Mouse (Mus musculus) ES-E14 (cell line): ENCODE data around the gene Tet2. TPM values are rescaled to one million over a fixed set of nuclear protein-coding genes. Genes with fewer than 3 reads are reported as not detected.

ENCODE experiments used
- DNase-seq: peaks from one replicate; pipeline ENCODE4 v3.0.0-alpha.2; 2013; ENCODE audit warnings: low read depth, low spot score
- H3K27ac ChIP-seq: 2 replicates; pipeline ENCODE4 v1.5.1; 2012; ENCODE audit warnings: low read depth, mild to moderate bottlenecking, low read length, moderate library complexity, mixed read lengths; ENCODE audit not compliant: poor library complexity, insufficient read depth, severe bottlenecking
- H3K36me3 ChIP-seq: 2 replicates; pipeline ENCODE4 v1.6.1; 2012; ENCODE audit warnings: mild to moderate bottlenecking, low read length, moderate library complexity, mixed read lengths; ENCODE audit not compliant: control insufficient read depth, poor library complexity, insufficient read depth, severe bottlenecking
- H3K4me1 ChIP-seq, 2 experiments: fragments of 150-350 bp in 1 of 2; sonication (generic) in 1 of 2; 2 replicates each; pipeline ENCODE4 v1.6.1; 2012; ENCODE audit warnings: low read length in 2 of 2, mild to moderate bottlenecking in 1 of 2, mixed read lengths in 1 of 2; ENCODE audit not compliant: control insufficient read depth in 2 of 2, insufficient read depth in 2 of 2, poor library complexity in 1 of 2
- H3K4me3 ChIP-seq, 2 experiments: fragments of 150-350 bp in 1 of 2; sonication (generic) in 1 of 2; 2 replicates each; pipeline ENCODE4 v1.5.1; 2012; ENCODE audit warnings: low read length in 2 of 2, low read depth in 1 of 2, mild to moderate bottlenecking in 1 of 2, mixed read lengths in 1 of 2; ENCODE audit not compliant: insufficient read depth in 1 of 2, poor library complexity in 1 of 2, severe bottlenecking in 1 of 2
- H3K9ac ChIP-seq: 2 replicates; pipeline ENCODE4 v1.6.1; 2012; ENCODE audit warnings: low read depth, mild to moderate bottlenecking, low read length, mixed read lengths; ENCODE audit not compliant: poor library complexity, insufficient read depth, severe bottlenecking
- H3K9me3 ChIP-seq: fragments of 150-350 bp; sonication (generic); 2 replicates; pipeline ENCODE4 v1.6.1; 2012; ENCODE audit warnings: low read depth, mild to moderate bottlenecking, low read length; ENCODE audit not compliant: control insufficient read depth, insufficient read depth
- CHD2 ChIP-seq: IDR thresholded peaks from 2 replicates; pipeline ENCODE4 v1.6.1; 2014; ENCODE audit warnings: mild to moderate bottlenecking, low read depth, low read length, inconsistent platforms
- HCFC1 ChIP-seq: IDR thresholded peaks from 2 replicates; pipeline ENCODE4 v1.6.1; 2012; ENCODE audit warnings: low read length, inconsistent platforms, borderline replicate concordance; ENCODE audit not compliant: insufficient read depth
- MAFK ChIP-seq: IDR thresholded peaks from 2 replicates; pipeline ENCODE4 v1.6.1; 2014; ENCODE audit warnings: mild to moderate bottlenecking, low read depth, low read length, inconsistent platforms; ENCODE audit not compliant: insufficient read depth
- ZC3H11A ChIP-seq: IDR thresholded peaks from 2 replicates; pipeline ENCODE4 v1.6.1; 2012; ENCODE audit warnings: low read depth, mild to moderate bottlenecking, inconsistent platforms, low read length, borderline replicate concordance
- ZNF384 ChIP-seq: IDR thresholded peaks from 2 replicates; pipeline ENCODE4 v1.6.1; 2012; ENCODE audit warnings: low read depth, low read length, inconsistent platforms
- in situ Hi-C, 2 experiments: fragments of 600-800 bp; cut with MboI; formaldehyde crosslinking; loops; one replicate each; pipeline ENCODE4 v1.15.1; 2025; ENCODE audit warnings: low sequenced_read_pairs in 2 of 2, inconsistent platforms in 1 of 2; ENCODE audit not compliant: unreplicated experiment in 2 of 2
- total RNA-seq: library from RNA; depleted of rRNA; stranded (reverse); fragments of 300-350 nt; gene quantifications from 2 replicates; pipeline ENCODE4 v1.2.3, GENCODE M21; 2012

Gene Tet2
- total RNA-seq, 1 experiment, result 86.9 TPM

DNA sequence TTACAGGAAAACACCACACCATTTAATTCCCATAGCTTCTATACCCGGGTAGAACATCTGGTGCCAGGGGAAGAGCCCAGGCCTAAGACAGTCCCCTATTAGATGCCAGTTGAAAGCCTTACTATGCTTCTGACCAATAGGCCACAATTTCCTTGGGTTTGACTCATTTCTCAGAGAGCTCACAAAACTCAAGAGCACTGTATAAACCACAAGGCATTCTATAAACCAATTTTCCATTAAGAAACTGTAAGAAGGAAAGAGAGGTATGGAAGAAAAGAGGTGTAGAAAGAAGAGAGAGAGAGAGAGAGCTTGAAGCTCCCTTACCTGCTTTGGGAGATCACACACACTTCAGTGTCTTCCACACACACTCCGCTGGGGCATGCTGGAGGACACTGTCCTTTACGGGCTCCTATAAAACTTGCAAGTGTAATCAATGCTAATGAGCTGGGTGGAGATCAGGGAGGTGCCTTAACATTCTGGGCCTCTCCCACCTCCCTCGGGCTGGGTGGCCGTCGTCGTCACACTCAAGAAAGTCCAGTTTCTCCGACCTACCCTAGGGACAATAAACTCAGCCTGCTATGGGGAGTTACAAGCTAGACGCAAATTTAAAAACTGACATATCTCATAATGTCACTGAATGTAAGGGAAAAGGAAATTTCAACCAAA lies 38.5 kb downstream of the Tet2 start:
- H3K4me3 ChIP-seq, result peak overlapping the region; percentile 16 to 42; a peak in 3 of 4 replicates
- DNase-seq, result no peak
- in situ Hi-C loops, result no loop called here
- peaks cover 6 to 10% of the 10 kb centered on the region in 2 experiments; a peak in 3 of 4 replicates for H3K4me1 ChIP-seq
- no peaks in the 10 kb centered on the region for H3K9me3 ChIP-seq
- H3K9ac ChIP-seq, result no peak overlapping the region
- H3K36me3 ChIP-seq, result no peaks in the 10 kb centered on the region; the same call in 1 of the 2 replicates
- TF ChIP-seq ZC3H11A (no peak), MAFK (no peak), ZNF384 (no peak), CHD2 (no peak), HCFC1 (no peak)
- H3K27ac ChIP-seq, result no peak overlapping the region

DNA sequence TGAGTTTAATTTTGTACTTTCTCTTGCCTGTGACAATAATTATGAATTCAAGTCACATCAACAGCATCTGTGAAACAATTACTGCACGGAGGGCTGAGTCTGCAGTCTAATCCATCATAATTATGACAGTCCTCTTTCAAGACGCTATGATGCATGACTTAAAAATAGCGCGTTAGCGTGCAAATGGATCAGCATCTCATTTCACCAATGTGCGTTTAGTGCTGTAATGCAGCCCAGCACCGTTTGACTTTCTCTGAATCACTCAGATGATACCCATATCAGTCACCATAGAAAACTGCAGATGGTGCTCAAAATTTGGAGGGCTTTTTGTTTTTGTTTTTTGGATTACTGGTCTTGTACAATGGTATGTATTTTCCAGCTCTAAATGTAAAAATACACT lies 48.0 kb downstream of the Tet2 start:
- DNase-seq, result no peak
- TF ChIP-seq HCFC1, result no peak
- TF ChIP-seq ZC3H11A, result no peak
- no peak for TF ChIP-seq MAFK
- no peak for TF ChIP-seq CHD2
- TF ChIP-seq ZNF384, result no peak
- H3K9me3 ChIP-seq, result no peaks in the 10 kb centered on the region
- no peak overlapping the region for H3K9ac ChIP-seq
- H3K4me3 ChIP-seq, result no peak overlapping the region
- H3K27ac ChIP-seq, result no peak overlapping the region
- peaks cover 0 to 2% of the 10 kb centered on the region in 2 experiments; a peak in 1 of 4 replicates for H3K4me1 ChIP-seq
- no peaks in the 10 kb centered on the region; the same call in 1 of the 2 replicates for H3K36me3 ChIP-seq
- in situ Hi-C loops, result loop anchor here in 1 of 2 experiments (25.0 kb wide), 1 partner anchor 1740 kb away; no protein-coding TSS in a partner anchor

GRCm38 (mm10) chr3:133491370-133491769 lies 53.6 kb downstream of the Tet2 start:
- no peak overlapping the region for H3K4me3 ChIP-seq
- DNase-seq, result no peak
- no peak for TF ChIP-seq ZC3H11A
- no peak for TF ChIP-seq ZNF384
- TF ChIP-seq HCFC1, result no peak
- TF ChIP-seq CHD2, result no peak
- TF ChIP-seq MAFK, result no peak
- no peaks in the 10 kb centered on the region for H3K9me3 ChIP-seq
- in situ Hi-C loops, result loop anchor here in 1 of 2 experiments (25.0 kb wide), 1 partner anchor 1746 kb away; no protein-coding TSS in a partner anchor
- peaks cover 26% of the 10 kb centered on the region for H3K36me3 ChIP-seq
- no peak overlapping the region for H3K9ac ChIP-seq
- no peaks in the 10 kb centered on the region for H3K4me1 ChIP-seq
- no peak overlapping the region for H3K27ac ChIP-seq

GRCm38 (mm10) chr3:133488022-133488725 lies 56.8 kb downstream of the Tet2 start:
- DNase-seq, result no peak
- Histone ChIP-seq H3K27ac (no peak overlapping the region), H3K4me3 (no peak overlapping the region), H3K4me1 (0 out of 4 replicates have a peak, but pooled peaks cover 0 to 2% of the 10 kb centered on the region in 2 experiments), H3K9me3 (no peaks in the 10 kb centered on the region), H3K9ac (no peak overlapping the region), H3K36me3 (peaks cover 39% of the 10 kb centered on the region)
- in situ Hi-C loops, result loop anchor here in 1 of 2 experiments (25.0 kb wide), 1 partner anchor 1749 kb away; no protein-coding TSS in a partner anchor
- TF ChIP-seq CHD2, result no peak
- no peak for TF ChIP-seq HCFC1
- TF ChIP-seq ZC3H11A, result no peak
